Mouse (Mus musculus) gastrocnemius, postnatal 25 days (tissue): ENCODE results near the gene Fam98c. TPM values are rescaled to one million over a fixed set of nuclear protein-coding genes. Genes with fewer than 3 reads are reported as not detected.
"Not testable (repeated sequence)": the region's sequence is repeated elsewhere in the genome, so short reads cannot be mapped to it uniquely, and the experiment has no call there.

ENCODE experiments used
- DNase-seq: peaks from one replicate; pipeline ENCODE4 v3.0.0; 2022
- long read RNA-seq, 2 experiments: library from polyadenylated mRNA; stranded (forward); transcript quantifications; one replicate each; pipeline ENCODE4 v2.0.0; 2021
- total RNA-seq, 2 experiments: library from RNA; stranded (reverse); gene quantifications; 1 replicate in 1 of 2; 2 replicates in 1 of 2; pipeline ENCODE4 v1.2.3; 2021

The Fam98c gene
- total RNA-seq = 10 to 100 TPM; 11.0 to 12.9 TPM
- long read RNA-seq, experiment 1, transcript Fam98c-202 (7 exons, 1,359 nt) = minor isoform, 9 of 38 reads
- long read RNA-seq, experiment 1, transcript Fam98c-209 (8 exons, 1,293 nt) = major isoform, 19 of 38 reads
- long read RNA-seq, experiment 1, partial matches to known transcripts = 0 of 38 reads
- long read RNA-seq, experiment 1, other reads (novel, unspliced or antisense) = 9 of 38 reads
- long read RNA-seq, experiment 2, transcript Fam98c-202 (7 exons, 1,359 nt) = minor isoform, 8 of 38 reads
- long read RNA-seq, experiment 2, transcript Fam98c-209 (8 exons, 1,293 nt) = major isoform, 20 of 38 reads
- long read RNA-seq, experiment 2, partial matches to known transcripts = 5 of 38 reads
- long read RNA-seq, experiment 2, other reads (novel, unspliced or antisense) = 4 of 38 reads

GRCm38 (mm10) chr7:29155838-29156782 lies at the start of gene Fam98c:
TSS of gene Fam98c (minus strand) at chr7:29156234.
- DNase-seq = peak; percentile 82

DNA sequence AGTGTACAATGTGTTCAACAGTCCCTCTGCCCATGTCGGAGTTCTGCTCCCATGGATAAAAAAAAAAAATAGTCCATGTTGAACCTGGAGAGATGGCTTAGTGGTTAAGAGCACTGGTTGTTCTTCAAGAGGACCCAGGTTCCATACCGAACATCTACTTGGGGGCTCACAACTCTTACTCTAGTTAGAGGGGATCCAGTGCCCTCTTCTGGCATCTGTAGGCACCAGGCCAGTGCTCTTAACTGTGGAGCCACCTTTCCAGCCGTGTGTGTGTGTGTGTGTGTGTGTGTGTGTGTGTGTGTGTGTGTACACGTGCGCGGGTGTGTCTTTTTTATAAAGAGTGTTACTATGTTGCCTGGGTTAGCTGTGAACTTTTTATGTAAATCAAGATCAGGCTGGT lies 46.5 kb upstream of the Fam98c start:
- no peak for DNase-seq

DNA sequence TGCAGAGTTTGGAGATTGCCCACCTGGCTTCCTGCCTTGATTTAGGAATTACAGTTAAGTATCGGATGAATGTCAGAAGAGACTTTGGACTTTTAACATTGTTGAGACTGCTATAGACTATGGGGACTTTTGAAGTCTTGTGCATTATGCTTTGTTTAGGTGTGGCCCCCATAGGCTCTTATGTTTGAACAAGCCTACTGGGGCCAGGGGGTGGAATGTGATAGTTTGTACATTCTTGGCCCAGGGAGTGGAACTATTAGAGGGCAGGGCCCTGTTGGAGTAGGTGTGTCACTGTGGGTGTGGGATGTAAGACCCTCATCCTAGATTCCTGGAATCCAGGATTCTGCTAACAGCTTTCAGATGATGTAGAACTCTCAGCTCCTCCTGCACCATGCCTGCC lies 38.2 kb upstream of the Fam98c start:
- DNase-seq = not testable (repeated sequence)

GRCm38 (mm10) chr7:29181323-29181722 lies 25.3 kb upstream of the Fam98c start:
- not testable (repeated sequence) for DNase-seq

DNA sequence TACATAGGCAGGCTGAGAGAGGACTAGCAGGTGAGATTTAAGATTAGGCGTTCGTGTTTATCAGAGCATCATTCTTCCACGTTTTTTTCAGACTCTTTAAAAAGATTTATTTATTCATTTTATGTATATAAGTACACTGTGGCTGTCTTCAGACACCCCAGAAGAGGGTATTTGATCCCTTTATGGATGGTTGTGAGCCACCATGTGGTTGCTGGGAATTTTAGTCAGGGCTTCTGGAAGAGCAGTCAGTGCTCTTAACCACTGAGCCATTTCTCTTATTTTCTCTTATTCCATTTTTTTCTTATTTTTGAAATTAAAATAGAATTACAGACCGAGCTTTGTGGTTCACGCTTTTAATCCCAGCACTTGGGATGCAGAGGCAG lies 24.8 kb upstream of the Fam98c start:
- no peak for DNase-seq

- peak; percentile 99 for DNase-seq
Measured at GRCm38 (mm10) chr7:29180077-29180853, 24.2 kb upstream of the Fam98c start, which contains the start of gene Psmd8. TSS of gene Psmd8 (minus strand) at chr7:29180701.

GRCm38 (mm10) chr7:29179323-29179722 lies 23.3 kb upstream of the Fam98c start:
- DNase-seq = no peak

DNA sequence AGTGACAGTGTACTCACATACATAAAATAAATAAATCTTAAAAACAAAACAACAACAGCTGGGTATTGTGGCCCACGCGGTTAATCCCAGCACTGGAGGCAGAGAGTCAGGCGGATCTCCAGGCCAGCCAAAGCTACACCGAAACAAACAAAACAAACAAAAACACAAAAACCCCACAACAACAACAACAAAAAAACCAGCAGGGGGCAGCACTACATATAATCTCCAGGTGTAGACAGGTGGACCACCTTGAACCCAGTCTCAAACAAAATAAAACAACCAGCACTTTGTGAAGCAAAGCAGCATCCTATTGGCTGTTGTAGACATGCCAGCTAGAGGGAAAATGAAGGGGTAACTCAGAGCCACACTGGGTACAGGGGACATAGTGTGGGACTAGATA lies 22.1 kb upstream of the Fam98c start:
- DNase-seq = no peak

- DNase-seq = no peak
Measured at GRCm38 (mm10) chr7:29172390-29173016, 16.5 kb upstream of the Fam98c start.

- DNase-seq = no peak
Measured at GRCm38 (mm10) chr7:29171562-29172097, 15.6 kb upstream of the Fam98c start.

- no peak for DNase-seq
Measured at GRCm38 (mm10) chr7:29170755-29171561, 14.9 kb upstream of the Fam98c start.

- peak; percentile 69 for DNase-seq
Measured at GRCm38 (mm10) chr7:29170066-29170754, 14.2 kb upstream of the Fam98c start, which contains the start of the genes Ggn and Spred3. TSS of gene Ggn (plus strand) at chr7:29170210. TSS of gene Spred3 (minus strand) at chr7:29170411.

- peak; percentile 82 for DNase-seq
Measured at GRCm38 (mm10) chr7:29169231-29170065, 13.4 kb upstream of the Fam98c start.

- DNase-seq = no peak
Measured at GRCm38 (mm10) chr7:29168791-29169230, 12.8 kb upstream of the Fam98c start.

- DNase-seq = no peak
Measured at GRCm38 (mm10) chr7:29168121-29168695, 12.2 kb upstream of the Fam98c start.

DNA sequence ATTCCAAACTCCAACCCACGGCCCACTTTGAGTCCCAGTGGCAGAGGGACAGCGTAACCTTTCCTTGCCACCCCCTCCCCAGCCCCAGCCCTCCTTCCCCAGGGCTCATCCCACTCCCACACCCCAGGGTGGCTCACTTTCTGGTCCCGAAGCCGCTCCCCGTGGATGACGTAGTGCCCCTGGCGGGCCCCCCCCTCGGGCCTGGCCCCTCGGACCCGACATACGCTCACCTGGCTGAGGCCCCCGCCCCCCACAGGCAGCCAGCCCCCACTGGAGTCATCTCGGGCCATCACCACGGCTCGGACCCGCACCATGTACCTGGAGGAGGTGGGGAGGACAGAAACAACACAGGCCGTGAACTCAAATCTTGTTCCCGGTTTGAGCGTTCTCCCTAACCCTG lies 11.6 kb upstream of the Fam98c start:
- no peak for DNase-seq

DNA sequence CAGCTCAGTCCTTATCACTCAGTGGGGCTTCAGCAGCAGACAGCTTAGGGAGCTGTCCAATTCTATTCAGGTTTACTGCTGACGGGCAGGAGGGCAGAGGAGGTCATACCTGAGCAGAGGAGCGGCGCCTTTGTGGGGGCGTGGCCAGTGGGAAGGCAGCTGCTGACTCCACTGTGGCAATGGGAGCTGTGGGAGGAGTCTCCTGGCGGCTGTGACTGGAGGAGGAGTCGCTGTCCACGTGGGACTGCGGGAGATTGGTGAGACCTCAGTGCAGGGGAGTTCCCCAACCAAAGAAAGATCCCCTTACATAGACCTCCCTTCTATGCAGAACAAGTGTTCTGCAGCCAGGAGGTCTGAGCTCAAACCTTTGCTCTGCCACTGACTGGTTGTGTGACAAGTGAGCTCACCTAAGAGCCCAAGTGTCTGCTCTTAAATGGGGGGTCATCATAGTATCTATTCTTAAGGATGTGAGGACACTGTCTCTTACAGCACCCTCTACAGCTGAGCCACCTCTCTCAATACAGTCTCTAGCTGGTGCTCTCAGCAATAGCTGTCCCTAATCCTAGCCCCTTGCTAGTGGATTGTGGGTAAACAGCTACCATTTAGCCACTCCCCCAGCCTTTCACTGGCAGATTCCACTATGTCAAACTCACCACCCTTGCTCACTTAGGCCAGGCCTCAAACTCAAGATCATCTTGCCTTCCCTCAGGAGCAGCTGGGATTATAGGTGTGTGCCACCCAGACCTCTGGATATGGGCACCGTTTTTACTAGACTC lies 6.9 kb upstream of the Fam98c start:
- DNase-seq = peak; percentile 55
